Mouse (Mus musculus) heart, postnatal 0 days (tissue): Measurements from ENCODE around the gene Trak1. TPM values are rescaled to one million over a fixed set of nuclear protein-coding genes. Genes with fewer than 3 reads are reported as not detected.

Experiments
- ATAC-seq: fragments of 200-750 bp; cut with Nextera tagmentation; 2 replicates; pipeline ENCODE4 v1.8.0; 2017; ENCODE audit warnings: low read depth, moderate number of reproducible peaks, moderate library complexity; ENCODE audit not compliant: insufficient read depth
- DNase-seq: peaks from one replicate; pipeline ENCODE4 v3.0.0-alpha.2; 2016; ENCODE audit warnings: low spot score
- H3K27ac ChIP-seq: fragments of 300-500 bp; sonication (generic); 2 replicates; pipeline ENCODE4 v1.5.1; 2014; ENCODE audit warnings: low read depth, mild to moderate bottlenecking
- H3K27me3 ChIP-seq: fragments of 300-500 bp; sonication (generic); 2 replicates; pipeline ENCODE4 v1.6.1; 2014; ENCODE audit warnings: low read length, mixed read lengths; ENCODE audit not compliant: control insufficient read depth, insufficient read depth
- H3K36me3 ChIP-seq: fragments of 300-500 bp; sonication (generic); replicated peaks from 2 replicates; pipeline ENCODE4 v1.6.1; 2014; ENCODE audit warnings: low read length, mixed read lengths; ENCODE audit not compliant: control insufficient read depth, insufficient read depth
- H3K4me1 ChIP-seq: fragments of 300-500 bp; sonication (generic); 2 replicates; pipeline ENCODE4 v1.6.1; 2014; ENCODE audit warnings: antibody characterized with exemption; ENCODE audit not compliant: control insufficient read depth, insufficient read depth
- H3K4me2 ChIP-seq: fragments of 300-500 bp; sonication (generic); 2 replicates; pipeline ENCODE4 v1.6.1; 2014; ENCODE audit warnings: low read depth, mild to moderate bottlenecking, low read length, moderate library complexity
- H3K4me3 ChIP-seq: fragments of 300-500 bp; sonication (generic); 2 replicates; pipeline ENCODE4 v1.5.1; 2014; ENCODE audit warnings: low read depth, low read length
- H3K9ac ChIP-seq: fragments of 300-500 bp; sonication (generic); replicated peaks from 2 replicates; pipeline ENCODE4 v1.6.1; 2014; ENCODE audit warnings: low read depth, low read length, mixed read lengths
- H3K9me3 ChIP-seq: fragments of 300-500 bp; sonication (generic); replicated peaks from 2 replicates; pipeline ENCODE4 v1.6.1; 2016; ENCODE audit warnings: low read length; ENCODE audit not compliant: control insufficient read depth
- CTCF ChIP-seq: IDR thresholded peaks from 2 replicates; pipeline ENCODE4 v1.5.1; 2016; ENCODE audit warnings: antibody characterized with exemption, control low read depth, low read depth
- EP300 ChIP-seq: IDR thresholded peaks from 2 replicates; pipeline ENCODE4 v1.6.1; 2016; ENCODE audit warnings: antibody characterized with exemption, low read depth
- WGBS: fragments of 180-500 bp; shearing (Covaris S2); extraction: QIAGEN DNeasy Blood & Tissue Kit; methylation state at CpG from one replicate; pipeline ENCODE4 v1.1.7; 2014; 5-methylcytosine and 5-hydroxymethylcytosine counted together
- polyA plus RNA-seq: library from polyadenylated mRNA; unstranded; fragments of >200 nt; fragmentation: Nextera tagmentation; extraction: Ambion mirVana; gene quantifications from 2 replicates; pipeline ENCODE4 v1.2.1, GENCODE M21; 2015
- total RNA-seq: library from RNA; depleted of rRNA; stranded (reverse); fragments of >200 nt; gene quantifications from 2 replicates; pipeline ENCODE4 v1.2.3, GENCODE M21; 2014; ENCODE audit warnings: low replicate concordance

Gene Trak1
- total and polyA plus RNA-seq, 2 experiments from 2014 or later = 59.3 to 113 TPM

GRCm38 (mm10) chr9:121354792-121355390 lies 57.6 kb downstream of the Trak1 start:
- WGBS = 59% methylated on average over 4 of the region's 4 CpGs
- Histone ChIP-seq H3K36me3 (no peaks in the 10 kb centered on the region), H3K9me3 (no peaks in the 10 kb centered on the region), H3K4me2 (peak overlapping the region; percentile 27; the same call in 1 of the 2 replicates), H3K4me1 (peaks cover 90% of the 10 kb centered on the region), H3K4me3 (no peak overlapping the region), H3K27me3 (no peaks in the 10 kb centered on the region), H3K9ac (peak overlapping the region; percentile 52), H3K27ac (peak overlapping the region; percentile 85)
- ATAC-seq = no peak
- DNase-seq = no peak
- TF ChIP-seq EP300 = no peak
- TF ChIP-seq CTCF = peak; percentile 54

- Histone ChIP-seq H3K9ac (peak overlapping the region; percentile 52), H3K27ac (peak overlapping the region; percentile 85), H3K27me3 (no peaks in the 10 kb centered on the region), H3K4me3 (no peak overlapping the region), H3K4me1 (peaks cover 93% of the 10 kb centered on the region), H3K9me3 (no peaks in the 10 kb centered on the region), H3K4me2 (peak overlapping the region; percentile 27), H3K36me3 (no peaks in the 10 kb centered on the region)
- peak; percentile 10; the same call in 1 of the 2 replicates for TF ChIP-seq CTCF
- no peak for TF ChIP-seq EP300
- ATAC-seq = no peak
- 36% methylated on average over 9 of the region's 9 CpGs for WGBS
- no peak for DNase-seq
Observed at GRCm38 (mm10) chr9:121355431-121356141, 58.3 kb downstream of the Trak1 start.

GRCm38 (mm10) chr9:121357102-121357501 lies 59.8 kb downstream of the Trak1 start:
- DNase-seq (no peak), ATAC-seq (no peak)
- Histone ChIP-seq H3K4me2 (no peak overlapping the region), H3K27me3 (no peaks in the 10 kb centered on the region), H3K36me3 (no peaks in the 10 kb centered on the region), H3K27ac (peak overlapping the region; percentile 85), H3K9me3 (no peaks in the 10 kb centered on the region), H3K9ac (no peak overlapping the region), H3K4me3 (no peak overlapping the region), H3K4me1 (peaks cover 85% of the 10 kb centered on the region)
- no peak for TF ChIP-seq CTCF
- TF ChIP-seq EP300 = no peak
- WGBS = 64% methylated on average over 5 of the region's 5 CpGs

GRCm38 (mm10) chr9:121357582-121358275 lies 60.4 kb downstream of the Trak1 start:
- H3K9ac ChIP-seq = no peak overlapping the region
- H3K36me3 ChIP-seq = 0 out of 2 replicates have a peak, but pooled peaks cover 4% of the 10 kb centered on the region
- ATAC-seq = no peak
- no peaks in the 10 kb centered on the region for H3K9me3 ChIP-seq
- peak overlapping the region; percentile 85 for H3K27ac ChIP-seq
- no peak for DNase-seq
- 77% methylated on average over 16 of the region's 16 CpGs for WGBS
- TF ChIP-seq EP300 (no peak), CTCF (no peak)
- H3K4me1 ChIP-seq = peaks cover 79% of the 10 kb centered on the region
- no peak overlapping the region for H3K4me3 ChIP-seq
- no peaks in the 10 kb centered on the region for H3K27me3 ChIP-seq
- H3K4me2 ChIP-seq = no peak overlapping the region

GRCm38 (mm10) chr9:121358418-121358817 lies 61.1 kb downstream of the Trak1 start:
- Histone ChIP-seq H3K4me3 (no peak overlapping the region), H3K9me3 (no peaks in the 10 kb centered on the region), H3K27me3 (no peaks in the 10 kb centered on the region), H3K4me1 (peaks cover 73% of the 10 kb centered on the region), H3K27ac (peak overlapping the region; percentile 85), H3K9ac (0 out of 2 replicates have a peak overlapping the region, but pooled peaks have one; percentile 16), H3K4me2 (no peak overlapping the region), H3K36me3 (0 out of 2 replicates have a peak, but pooled peaks cover 6% of the 10 kb centered on the region)
- no peak for DNase-seq
- ATAC-seq = no peak; the same call in 1 of the 2 replicates
- TF ChIP-seq CTCF = no peak
- TF ChIP-seq EP300 = no peak
- WGBS = 28% methylated on average over 8 of the region's 8 CpGs
